Mouse (Mus musculus) kidney, adult 11 months (tissue): Measurements from ENCODE around the gene D17Wsu92e.

Source experiments
- DNase-seq: peaks from one replicate; pipeline ENCODE4 v3.0.0; 2022

Gene D17Wsu92e

GRCm38 (mm10) chr17:27734344-27735073, 85.9 kb downstream of the D17Wsu92e start:
- no peak for DNase-seq

GRCm38 (mm10) chr17:27732694-27733093, 87.8 kb downstream of the D17Wsu92e start:
- no peak for DNase-seq

- no peak for DNase-seq
These were observed 88.3 kb downstream of the D17Wsu92e start for GRCm38 (mm10) chr17:27732152-27732551.

GRCm38 (mm10) chr17:27728770-27729169, 91.7 kb downstream of the D17Wsu92e start, which contains the start of gene Spdef:
TSS of gene Spdef (minus strand) at chr17:27728955.
- DNase-seq: no peak

- no peak for DNase-seq
These were observed 93.9 kb downstream of the D17Wsu92e start for GRCm38 (mm10) chr17:27726527-27726926.

- DNase-seq: no peak
These were observed 95.0 kb downstream of the D17Wsu92e start for GRCm38 (mm10) chr17:27725412-27725811.

- DNase-seq: no peak
These were observed 95.4 kb downstream of the D17Wsu92e start for GRCm38 (mm10) chr17:27725011-27725410.

- DNase-seq: no peak
These were observed 96.1 kb downstream of the D17Wsu92e start for GRCm38 (mm10) chr17:27724327-27724726.

- no peak for DNase-seq
These were observed 99.3 kb downstream of the D17Wsu92e start for GRCm38 (mm10) chr17:27721125-27721664.

- no peak for DNase-seq
These were observed 100.1 kb downstream of the D17Wsu92e start for GRCm38 (mm10) chr17:27720326-27720725.

- DNase-seq: no peak
These were observed 100.8 kb downstream of the D17Wsu92e start for GRCm38 (mm10) chr17:27719663-27720062.

GRCm38 (mm10) chr17:27718250-27718649, 102.2 kb downstream of the D17Wsu92e start:
- no peak for DNase-seq

GRCm38 (mm10) chr17:27716804-27717203, 103.6 kb downstream of the D17Wsu92e start:
- DNase-seq: peak; percentile 58

GRCm38 (mm10) chr17:27712832-27713231, 107.6 kb downstream of the D17Wsu92e start:
- DNase-seq: no peak

GRCm38 (mm10) chr17:27709650-27710049, 110.8 kb downstream of the D17Wsu92e start:
- no peak for DNase-seq

- DNase-seq: peak; percentile 17
These were observed 112.3 kb downstream of the D17Wsu92e start for GRCm38 (mm10) chr17:27707954-27708661.

- DNase-seq: no peak
These were observed 114.8 kb downstream of the D17Wsu92e start for GRCm38 (mm10) chr17:27705661-27706060.

GRCm38 (mm10) chr17:27703961-27704621, 116.4 kb downstream of the D17Wsu92e start:
- no peak for DNase-seq

- DNase-seq: peak; percentile 28
These were observed 117.9 kb downstream of the D17Wsu92e start for GRCm38 (mm10) chr17:27702518-27702917.

GRCm38 (mm10) chr17:27701856-27702255, 118.6 kb downstream of the D17Wsu92e start:
- no peak for DNase-seq
